Mouse (Mus musculus) gastrocnemius, postnatal 36 days (tissue): Measurements from ENCODE around the gene Ppp1r12b. TPM values are rescaled to one million over a fixed set of nuclear protein-coding genes. Genes with fewer than 3 reads are reported as not detected.

Experiments
- DNase-seq, 2 experiments: peaks; one replicate each; pipeline ENCODE4 v3.0.0; 2022
- intact Hi-C: fragments of 180-260 bp; cut with DNase I; formaldehyde crosslinking; loops from one replicate; pipeline ENCODE4 v1.15.1; 2025
- total RNA-seq, 2 experiments: library from RNA; stranded (reverse); gene quantifications; 2 replicates each; pipeline ENCODE4 v1.2.3; 2021

Ppp1r12b gene
- total RNA-seq, 2 experiments from 2014 or later, result 170 to 182 TPM

DNA sequence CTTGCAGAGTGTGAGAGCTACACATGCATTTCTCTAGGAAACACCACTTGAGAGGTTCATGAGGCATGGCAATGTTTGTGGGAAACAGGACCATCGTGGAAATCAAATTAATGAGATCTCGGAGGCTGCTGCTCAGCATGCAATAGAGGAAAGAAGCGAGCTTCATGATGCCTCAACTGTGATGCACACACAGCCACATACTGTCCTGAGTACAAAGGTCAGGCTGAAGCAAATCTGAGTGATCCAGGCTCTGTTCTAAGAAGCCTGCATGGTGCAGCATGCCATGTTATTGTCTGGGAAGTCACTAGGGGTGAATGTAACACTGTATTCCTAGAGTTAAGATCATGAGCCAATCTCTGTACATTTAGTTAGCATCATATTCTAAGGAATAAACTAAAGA, 140.0 kb downstream of the Ppp1r12b start:
- DNase-seq, result no peak
- intact Hi-C loops, result no loop called here

DNA sequence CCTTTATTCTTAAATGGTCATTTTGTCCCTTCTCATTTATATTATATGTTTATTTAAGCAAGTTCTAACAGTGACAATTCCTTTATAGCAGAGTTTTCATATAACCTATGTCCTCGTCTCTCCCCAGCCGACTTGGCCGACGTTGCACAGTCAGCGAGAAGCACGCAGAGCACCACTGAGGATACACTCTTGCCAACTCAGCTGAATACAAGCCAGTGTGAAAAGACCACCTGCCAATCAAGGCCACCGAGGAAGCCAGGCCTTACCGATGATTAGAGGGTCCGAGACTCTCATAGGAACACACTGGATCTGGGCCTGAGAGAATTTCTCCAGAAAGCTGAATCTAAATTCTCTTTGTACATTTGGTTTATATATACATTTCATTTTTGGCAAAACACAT, 150.3 kb downstream of the Ppp1r12b start:
- DNase-seq, result no peak
- intact Hi-C loops, result no loop called here

DNA sequence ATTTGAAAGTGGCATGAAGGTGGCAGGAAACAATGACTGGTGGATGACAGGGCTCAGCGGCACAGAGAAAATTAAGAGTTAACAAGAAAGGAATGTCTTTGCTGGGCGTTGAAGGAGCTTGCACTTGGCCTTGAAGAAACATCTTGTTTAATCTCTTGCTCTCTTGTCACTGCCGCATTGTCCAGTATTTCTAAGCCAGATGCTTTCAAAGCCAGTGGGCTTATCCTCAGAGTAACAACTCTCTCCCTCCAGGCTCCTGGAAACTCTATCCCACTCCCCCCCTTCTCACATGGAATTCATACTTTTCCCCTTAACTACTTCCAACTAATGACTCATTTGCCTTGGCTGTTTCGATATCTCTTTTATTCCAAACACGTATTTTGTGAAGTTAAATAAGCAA, 151.4 kb downstream of the Ppp1r12b start:
- DNase-seq, result no peak
- intact Hi-C loops, result no loop called here

DNA sequence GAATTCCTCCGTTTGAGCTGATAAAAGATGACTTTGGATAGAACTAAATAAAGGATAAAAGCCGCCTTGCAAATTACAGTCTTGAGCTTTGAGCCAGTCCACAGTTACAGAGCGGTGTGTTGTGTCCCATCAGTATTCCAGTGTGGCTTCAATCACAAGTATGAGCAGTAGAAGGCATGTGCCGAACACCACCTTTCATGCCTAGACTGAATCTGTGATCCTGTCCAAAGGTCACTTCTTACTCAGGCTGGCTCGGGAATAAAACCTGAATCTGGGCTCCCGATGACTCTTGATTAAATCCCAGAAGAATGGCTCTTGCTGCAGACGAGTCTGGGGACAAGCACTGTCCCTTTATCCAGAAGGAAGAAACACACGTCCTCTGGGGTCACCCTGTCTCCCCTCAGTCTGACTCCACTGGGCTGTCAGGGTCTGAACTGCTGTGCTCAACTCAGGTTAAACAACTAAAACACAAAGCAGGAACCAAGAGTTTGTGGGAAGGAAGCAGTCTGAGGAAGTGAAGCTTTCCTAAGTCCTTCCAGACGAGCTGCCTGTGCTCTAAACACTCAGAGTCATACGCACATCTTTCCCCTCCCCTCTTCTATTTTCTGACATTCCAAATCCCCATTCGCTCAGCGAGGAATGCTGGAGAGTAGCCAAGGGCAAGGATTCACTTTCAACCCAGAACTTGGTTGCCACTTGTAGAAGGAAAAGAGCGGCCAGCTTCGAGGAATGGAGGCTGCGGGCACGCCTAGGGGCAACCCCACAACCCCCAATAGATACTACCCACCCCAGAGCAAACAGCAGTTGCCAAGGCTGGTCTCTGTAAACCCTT, 152.2 kb downstream of the Ppp1r12b start:
- intact Hi-C loops, result no loop called here

DNA sequence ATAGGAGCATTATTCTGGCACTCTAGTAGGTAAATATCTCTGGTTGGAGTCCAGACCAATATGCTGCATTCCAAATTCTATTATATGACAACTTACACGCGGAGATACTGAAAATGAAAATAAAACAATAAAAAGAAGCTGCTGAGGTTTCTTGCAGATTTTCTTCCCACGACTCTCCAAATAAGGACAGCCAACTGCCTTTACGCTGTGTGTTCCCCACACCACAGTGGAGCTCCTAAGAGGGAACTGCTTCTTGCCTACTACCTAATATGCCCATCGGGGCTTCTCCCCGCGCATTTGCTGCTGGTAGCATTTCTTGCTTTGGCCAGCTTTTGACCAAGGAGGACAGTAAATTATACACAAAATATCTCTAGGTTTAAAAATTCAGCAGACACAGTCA, 154.0 kb downstream of the Ppp1r12b start:
- no peak for DNase-seq
- intact Hi-C loops, result no loop called here

More for the DNA sequence above, 152.2 kb downstream of the Ppp1r12b start:
- DNase-seq, result peak; percentile 53 to 74

DNA sequence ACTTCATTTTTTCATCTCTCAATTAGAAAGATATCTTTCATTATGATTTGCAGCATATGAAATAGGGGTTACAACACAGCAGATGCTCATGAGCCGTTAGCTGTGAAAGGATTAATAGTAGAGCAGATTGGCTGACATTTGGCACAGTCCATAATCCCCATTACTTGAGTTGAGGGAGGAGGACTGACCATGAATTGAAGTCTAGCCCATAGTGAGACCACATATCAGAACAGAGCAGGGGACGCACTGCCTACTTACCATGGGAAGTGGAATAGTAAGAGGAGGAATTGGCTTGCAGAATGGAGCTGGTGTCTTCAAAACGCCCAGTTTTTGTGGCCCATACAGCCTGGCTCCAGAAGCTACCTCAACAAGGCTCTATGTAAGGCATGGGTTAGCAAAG, 159.2 kb downstream of the Ppp1r12b start:
- intact Hi-C loops, result no loop called here
- no peak for DNase-seq

DNA sequence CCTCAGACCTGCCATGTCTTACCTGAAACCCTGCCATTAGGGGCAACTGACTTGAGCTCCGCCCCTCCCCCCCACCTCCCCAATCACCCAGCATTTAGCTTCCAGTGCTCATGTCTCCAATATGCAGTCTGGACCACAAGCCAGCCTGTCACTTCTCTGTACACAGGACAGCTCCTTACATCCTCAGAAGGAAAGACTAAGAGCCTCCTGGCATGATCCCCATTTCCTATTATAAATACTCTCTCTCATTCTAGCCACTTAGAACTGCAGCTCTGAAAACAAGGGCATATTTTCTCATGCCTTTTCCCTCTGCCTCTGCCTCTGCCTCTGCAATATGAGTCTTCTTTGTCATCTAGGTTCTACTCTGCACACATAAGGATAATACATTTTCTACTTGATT, 159.7 kb downstream of the Ppp1r12b start:
- intact Hi-C loops, result no loop called here

DNA sequence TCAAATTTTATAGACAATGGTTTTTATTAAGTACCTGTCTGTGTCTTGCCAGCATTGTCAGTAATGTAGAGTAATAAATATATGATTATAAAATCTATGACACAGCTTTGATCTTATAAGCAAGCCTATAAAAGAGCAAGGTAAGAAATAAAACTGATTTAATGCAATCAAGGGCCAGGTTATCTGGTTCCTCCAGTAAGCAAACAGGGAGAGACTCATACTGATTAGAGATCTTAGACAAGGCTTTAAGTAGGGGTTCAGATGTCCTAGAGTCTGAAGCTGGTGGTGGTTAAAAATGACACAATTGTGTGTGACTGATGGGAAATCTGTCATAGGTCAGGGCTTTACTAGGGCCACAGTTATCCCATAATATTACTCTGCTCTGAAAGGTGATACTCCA, 164.3 kb downstream of the Ppp1r12b start:
- DNase-seq, result no peak
- intact Hi-C loops, result no loop called here

More for the DNA sequence above, 159.7 kb downstream of the Ppp1r12b start:
- DNase-seq, result no peak

DNA sequence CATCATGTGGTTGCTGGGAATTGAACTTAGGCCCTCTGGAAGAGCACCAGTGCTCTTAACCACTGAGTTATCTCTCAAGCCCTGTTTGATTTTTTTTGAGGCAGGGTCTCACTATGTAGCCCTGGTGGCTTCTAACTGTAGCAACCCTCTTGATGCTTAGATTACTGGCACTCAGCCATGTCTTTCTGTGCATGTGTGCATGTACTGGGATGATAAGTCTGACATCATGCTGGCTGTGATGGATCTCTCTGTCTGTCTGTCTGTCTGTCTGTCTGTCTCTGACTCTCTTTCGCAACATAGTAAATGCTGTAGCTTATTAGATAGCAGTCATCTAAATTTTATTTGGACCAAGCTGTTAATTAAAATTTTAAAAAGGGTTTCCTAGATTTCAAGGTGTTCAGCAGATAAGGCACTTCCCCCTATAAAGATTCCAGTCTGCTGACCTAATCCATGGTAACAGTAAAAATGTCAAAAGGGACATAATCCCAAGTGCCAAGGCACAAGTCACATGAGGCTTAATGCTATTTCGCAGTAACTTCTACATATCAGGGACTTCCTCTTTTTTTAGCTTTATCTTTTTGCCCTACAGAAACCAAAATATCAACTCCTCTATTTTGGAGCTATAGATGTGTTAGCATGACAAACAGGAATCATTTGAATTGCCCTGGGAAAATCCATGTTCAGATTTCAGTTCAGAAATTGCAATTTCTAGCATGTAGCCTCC, 164.9 kb downstream of the Ppp1r12b start:
- DNase-seq, result no peak
- intact Hi-C loops, result no loop called here

DNA sequence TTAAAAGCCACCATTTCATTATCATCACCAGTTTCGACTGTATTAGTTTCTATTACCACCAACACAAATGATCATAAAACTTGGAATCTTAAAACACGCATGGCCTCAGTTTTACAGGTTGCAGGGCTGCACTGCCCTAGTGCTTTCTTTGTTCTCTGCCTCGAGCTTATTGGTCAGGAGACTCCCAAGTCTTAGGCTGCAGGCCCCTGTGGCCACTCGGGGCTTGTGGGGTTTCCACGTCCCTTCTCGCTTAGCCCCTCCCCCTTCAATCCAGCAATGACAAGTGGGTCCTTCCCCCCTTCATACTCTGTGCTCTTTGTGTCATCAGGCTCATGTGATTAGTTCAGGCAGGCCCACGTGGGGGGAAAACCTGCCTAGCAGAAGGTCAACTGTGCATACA, 167.6 kb downstream of the Ppp1r12b start:
- no peak for DNase-seq
- intact Hi-C loops, result no loop called here

DNA sequence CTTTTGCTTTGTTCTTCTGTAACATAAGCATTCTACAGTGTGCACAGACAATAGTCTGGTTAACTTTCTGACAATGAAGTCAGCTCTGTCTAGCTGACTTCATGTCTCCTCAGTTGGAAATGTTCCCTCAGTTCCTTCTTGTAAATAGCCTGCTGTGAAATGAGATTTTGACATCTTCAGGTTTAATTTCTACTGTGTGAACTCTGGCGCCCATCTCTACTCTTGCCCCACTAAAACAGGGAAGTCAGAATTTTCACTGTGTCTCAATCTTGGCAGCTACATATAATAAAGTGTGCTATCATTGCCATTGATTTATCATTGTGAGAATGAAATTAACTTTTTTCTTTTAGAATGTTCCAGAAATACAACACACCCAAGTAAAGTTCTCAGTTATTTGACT, 170.8 kb downstream of the Ppp1r12b start:
- intact Hi-C loops, result no loop called here
- no peak for DNase-seq

DNA sequence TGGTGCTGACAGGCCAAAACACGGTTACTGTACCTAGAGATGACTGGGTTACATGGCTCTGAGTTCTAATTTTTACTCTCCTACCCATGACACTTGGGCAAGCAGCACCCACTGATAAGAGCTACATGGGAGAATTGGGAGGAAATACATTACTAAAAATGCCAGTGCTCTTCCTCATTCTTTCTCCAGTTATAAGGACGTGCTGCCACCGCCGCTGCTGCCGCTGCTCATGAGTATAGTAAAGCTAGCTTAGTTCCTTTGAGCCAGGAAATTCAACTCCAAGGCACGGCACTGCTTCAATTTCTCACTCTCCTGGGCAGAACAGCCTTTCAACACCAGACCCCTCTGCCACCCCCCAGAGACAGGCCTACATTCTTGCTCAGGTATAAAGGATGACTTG, 171.3 kb downstream of the Ppp1r12b start:
- intact Hi-C loops, result no loop called here
- no peak for DNase-seq

DNA sequence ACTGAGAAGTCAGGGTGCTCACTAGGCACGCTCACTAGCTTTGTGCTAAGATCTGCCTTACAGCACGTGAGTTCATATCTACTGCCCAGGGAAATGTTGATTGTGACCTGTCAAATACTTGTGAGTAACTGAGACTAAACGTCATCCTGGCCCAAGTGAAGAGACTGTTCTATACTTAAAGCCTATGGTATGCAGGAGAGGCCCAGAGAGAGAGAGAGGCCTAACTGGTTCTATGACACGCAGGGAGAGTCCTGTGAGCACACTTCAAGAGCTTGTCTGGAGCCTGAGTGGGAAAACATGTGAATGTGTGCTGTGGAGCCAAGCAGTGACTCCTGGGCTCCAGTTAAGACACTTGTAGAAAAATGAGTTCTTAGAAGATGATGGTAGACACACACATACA, 171.8 kb downstream of the Ppp1r12b start:
- intact Hi-C loops, result no loop called here
- no peak for DNase-seq

DNA sequence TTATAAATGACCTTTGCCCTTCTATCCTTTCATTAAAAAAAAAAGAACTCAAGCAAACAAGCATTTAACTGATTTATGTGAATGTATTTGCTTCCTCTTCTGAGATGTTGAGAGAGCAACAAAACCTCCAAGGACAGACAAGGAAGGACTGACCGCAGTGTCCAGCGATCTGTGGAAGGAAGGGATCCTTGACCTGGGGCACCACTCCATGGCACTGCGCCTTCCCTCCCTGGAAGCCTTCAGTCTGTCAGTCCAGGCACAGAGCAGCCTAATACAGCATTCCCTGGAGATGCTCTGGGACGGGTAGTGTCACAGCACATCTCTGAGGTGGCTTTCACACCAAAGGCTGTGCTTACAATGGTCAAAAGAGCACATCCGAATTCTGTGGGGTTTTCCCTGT, 172.9 kb downstream of the Ppp1r12b start:
- DNase-seq, result no peak
- intact Hi-C loops, result no loop called here

DNA sequence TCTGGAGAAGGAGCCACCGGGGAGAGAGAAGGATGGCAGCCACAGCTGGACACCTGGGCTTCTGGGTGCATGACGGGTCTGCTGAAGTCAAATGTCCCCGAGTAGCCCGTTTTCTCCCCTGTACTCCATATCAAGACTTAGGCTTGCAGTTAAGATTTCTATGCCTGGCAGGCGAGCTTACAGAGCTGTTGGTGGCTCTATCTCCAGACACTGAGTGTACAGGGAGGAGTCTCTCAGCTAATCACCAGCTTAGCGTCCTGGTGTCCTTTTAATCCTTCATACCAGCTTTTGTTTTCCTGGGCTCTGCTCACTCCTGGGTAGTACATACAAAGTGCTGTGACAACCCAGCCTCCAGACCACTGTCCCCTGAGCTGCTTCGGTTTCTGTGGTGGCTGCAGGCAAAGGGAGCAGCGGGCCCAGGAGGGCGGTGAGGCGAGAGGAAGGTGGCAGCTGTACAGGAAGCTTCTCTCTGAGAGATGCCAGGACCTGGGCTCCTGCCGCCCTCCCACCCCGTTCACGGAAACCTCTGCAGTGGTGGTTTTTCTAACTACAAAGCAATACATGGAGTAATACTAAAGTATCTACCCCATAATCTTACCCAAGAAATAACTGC, 177.7 kb downstream of the Ppp1r12b start:
- intact Hi-C loops, result no loop called here
- no peak for DNase-seq

DNA sequence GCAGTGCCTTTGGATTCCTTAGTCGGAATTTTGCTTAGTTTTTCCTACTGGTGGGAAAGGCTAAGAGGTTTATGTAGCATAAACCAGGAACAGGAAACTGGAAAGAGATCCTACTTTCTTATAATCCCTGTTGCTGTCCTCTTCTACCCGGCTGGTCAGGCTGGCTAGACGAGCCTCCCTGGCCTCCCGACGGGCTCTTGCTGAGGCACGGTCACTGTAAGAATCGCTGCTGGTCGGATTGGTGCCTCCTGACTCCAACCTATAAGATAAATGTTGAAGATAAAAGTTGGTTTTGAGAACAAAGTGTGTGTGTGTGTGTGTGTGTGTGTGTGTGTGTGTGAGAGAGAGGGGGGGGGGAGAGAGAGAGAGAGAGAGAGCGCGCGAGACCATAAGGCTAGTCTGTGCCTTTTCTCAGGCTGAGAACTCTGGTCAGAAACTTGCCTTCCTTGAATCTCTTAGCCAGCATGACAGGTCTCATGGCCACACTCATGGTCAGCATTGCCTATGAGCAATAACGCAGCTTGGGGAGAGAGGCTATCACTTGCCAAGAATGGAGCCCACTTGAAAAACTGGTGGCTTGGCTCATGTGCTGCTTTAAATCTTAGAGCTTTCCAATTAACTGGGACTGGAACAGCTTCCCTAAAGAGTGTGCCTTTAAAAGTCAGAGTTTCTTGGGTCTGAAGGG, 178.4 kb downstream of the Ppp1r12b start:
- DNase-seq, result no peak
- intact Hi-C loops, result no loop called here

DNA sequence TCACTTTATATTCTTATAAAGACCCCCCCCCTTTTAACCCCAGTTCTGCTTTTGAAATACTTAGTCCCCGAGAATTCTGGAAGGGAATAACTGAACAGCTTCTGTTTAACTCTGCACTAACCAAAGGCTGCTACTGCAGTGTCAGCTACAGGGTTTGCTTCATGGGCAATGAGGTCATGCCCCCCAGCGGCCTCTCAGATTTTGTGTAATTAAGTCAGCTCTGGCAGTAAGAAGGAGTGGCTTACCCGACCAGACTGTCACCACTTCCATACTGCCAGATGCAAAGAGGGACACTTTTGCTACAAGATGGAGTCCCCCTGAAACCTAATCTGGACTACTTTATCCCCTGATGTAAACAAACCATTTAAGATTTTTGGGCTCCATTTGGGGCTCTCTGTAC, 180.1 kb downstream of the Ppp1r12b start:
- DNase-seq, result no peak
- intact Hi-C loops, result no loop called here

DNA sequence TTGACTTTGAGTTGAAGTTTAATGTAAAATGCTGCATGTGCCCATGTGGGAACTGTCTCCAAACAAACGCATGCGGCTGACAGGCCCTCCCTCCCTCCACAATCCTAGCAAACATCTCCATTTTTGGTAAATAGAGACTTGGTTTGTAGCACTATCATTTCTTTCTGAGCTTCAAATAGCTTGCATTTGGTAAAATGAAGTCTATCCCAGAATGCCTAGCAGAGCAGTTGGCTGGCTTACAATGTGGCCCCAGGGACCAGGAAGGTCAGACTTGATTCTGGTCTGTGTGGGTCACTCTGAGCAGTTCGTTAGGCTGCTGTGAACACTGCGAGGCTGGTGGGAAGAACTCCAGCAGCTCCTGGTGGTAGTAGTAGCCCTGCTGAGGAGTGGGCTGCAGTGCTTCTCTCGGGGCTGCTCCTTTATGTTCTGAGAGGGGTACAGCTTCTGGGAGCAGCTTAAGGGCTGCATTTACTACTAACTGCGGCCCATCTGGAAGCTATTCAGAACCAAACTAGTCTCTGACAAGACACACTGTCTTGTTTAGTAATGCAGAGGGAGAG, 180.9 kb downstream of the Ppp1r12b start:
- intact Hi-C loops, result no loop called here
- peak; percentile 35 to 60 for DNase-seq

DNA sequence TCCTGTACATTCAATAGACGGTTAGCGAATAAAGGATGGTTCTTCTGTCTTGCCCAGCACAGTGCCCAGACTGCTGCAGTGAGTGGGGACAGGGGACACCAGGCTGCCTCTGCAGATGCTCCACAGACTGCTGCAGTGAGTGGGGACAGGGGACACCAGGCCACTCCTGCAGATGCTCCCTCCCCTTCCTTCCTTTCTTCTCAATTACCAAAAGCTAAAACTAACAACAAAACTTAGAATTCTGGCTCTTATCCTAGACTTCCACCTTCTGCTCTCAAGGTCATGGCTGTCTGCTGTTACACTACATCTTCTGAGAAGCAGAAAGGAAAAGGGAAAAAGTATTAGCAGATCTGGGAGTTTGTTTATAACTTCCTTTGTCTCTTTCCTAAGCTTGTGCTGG, 181.5 kb downstream of the Ppp1r12b start:
- intact Hi-C loops, result no loop called here
- no peak for DNase-seq

DNA sequence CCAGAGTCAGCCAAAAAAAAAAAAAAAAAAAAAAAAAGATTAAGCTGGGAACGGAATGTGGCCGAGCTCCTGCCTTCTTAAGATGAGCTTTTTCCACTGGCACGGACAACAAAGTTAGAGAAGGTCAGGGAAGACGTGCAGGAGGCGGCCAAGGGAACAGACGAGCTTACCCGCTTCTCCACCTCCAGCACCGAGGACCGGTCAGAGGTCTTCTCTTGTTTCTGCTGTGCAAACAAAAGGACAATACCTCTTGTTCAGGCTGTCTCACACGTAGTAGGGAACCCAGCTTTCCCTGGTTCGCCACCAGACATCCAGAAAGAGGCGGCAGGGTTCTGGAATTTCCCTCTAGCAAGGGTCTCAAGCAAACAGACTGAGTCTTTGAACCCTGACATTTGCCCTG, 182.5 kb downstream of the Ppp1r12b start:
- intact Hi-C loops, result no loop called here
- no peak for DNase-seq

DNA sequence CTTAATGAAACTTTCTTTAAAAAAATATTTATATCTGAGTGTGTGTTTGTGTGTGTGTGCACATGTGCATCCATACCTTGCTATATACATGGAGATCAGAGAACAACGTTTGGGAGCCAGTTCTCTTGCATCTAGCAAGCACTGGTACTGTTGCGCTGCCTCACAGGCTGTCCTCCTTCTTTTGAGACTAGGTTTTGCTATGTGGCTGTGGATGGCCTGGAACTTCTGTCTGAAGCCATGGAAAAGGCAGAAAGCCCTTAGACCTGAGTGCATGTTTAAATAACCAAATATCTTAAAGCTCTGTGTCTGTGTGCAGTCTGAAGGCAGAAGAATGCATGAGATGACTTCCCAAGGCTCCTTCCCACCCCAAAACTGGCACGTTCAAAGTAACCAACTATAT, 182.9 kb downstream of the Ppp1r12b start:
- no peak for DNase-seq
- intact Hi-C loops, result no loop called here
